Mouse (Mus musculus) myocyte (in vitro differentiated cells): Measurements from ENCODE around the gene Dixdc1.

Source experiments
- POLR2A ChIP-seq: IDR thresholded peaks from one replicate; pipeline ENCODE4 v1.6.1; 2011; ENCODE audit warnings: low read depth, mild to moderate bottlenecking, control low read depth, moderate library complexity; ENCODE audit not compliant: insufficient read length
- POLR2AphosphoS2 ChIP-seq: IDR thresholded peaks from one replicate; pipeline ENCODE4 v1.6.1; 2011; ENCODE audit warnings: low read depth, control low read depth; ENCODE audit not compliant: insufficient read length
- TCF12 ChIP-seq: IDR thresholded peaks from one replicate; pipeline ENCODE4 v1.6.1; 2011; ENCODE audit warnings: mild to moderate bottlenecking, control low read depth; ENCODE audit not compliant: poor library complexity, insufficient read depth, severe bottlenecking

DNA sequence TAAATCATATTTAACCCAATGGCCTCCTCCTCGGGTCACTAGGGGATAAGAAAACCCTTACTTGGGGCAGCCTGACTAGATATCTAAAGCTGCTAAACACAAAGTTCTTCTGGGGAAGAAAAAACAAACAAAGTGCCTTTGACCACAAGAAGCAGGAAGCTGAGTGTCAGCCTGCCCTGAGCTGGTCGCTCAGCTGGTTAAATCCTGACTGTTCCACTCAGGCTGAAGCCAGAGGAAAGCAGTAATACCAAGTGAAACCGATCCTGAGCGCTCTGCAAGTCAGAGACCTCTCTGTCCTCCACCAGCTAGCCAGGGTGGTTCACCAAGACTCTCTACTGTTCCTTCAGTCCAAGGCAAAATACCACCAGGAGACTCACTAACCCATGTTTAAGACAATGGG lies 9.7 kb downstream of the Dixdc1 start:
- no peak for TF ChIP-seq POLR2A
- TF ChIP-seq TCF12, result no peak
- no peak for TF ChIP-seq POLR2AphosphoS2
